Mouse (Mus musculus) liver, adult 2 months (tissue): ENCODE measurements at regions not wholly inside any gene's neighbourhood (a gene's known extent, or its start where the extent isn't known, plus 50 kb on each side); places are given as distances from the start of the nearest gene placed in this dataset.
A peak's percentile ranks its signal among the peaks of the same experiment; 100 is the strongest.

Experiments used
- DNase-seq: peaks from one replicate; pipeline ENCODE4 v3.0.0-alpha.2; 2011; ENCODE audit warnings: low read depth, low spot score; ENCODE audit errors: extremely low read depth
- H3K27ac ChIP-seq: fragments of 200-500 bp; replicated peaks from 2 replicates; pipeline ENCODE4 v1.5.1; 2012; ENCODE audit warnings: low read depth, mild to moderate bottlenecking, control low read depth, inconsistent platforms, low read length; ENCODE audit not compliant: insufficient read depth
- H3K27me3 ChIP-seq: fragments of 200-500 bp; 2 replicates; pipeline ENCODE4 v1.6.1; 2012; ENCODE audit warnings: mild to moderate bottlenecking, moderate library complexity, low read length, inconsistent platforms; ENCODE audit not compliant: control insufficient read depth, insufficient read depth
- H3K36me3 ChIP-seq: fragments of 200-500 bp; 2 replicates; pipeline ENCODE4 v1.6.1; 2012; ENCODE audit warnings: low read length, inconsistent platforms; ENCODE audit not compliant: control insufficient read depth, insufficient read depth
- H3K4me1 ChIP-seq: fragments of 200-500 bp; 2 replicates; pipeline ENCODE4 v1.6.1; 2011; ENCODE audit warnings: low read length; ENCODE audit not compliant: control insufficient read depth, insufficient read depth
- H3K4me3 ChIP-seq: fragments of 200-500 bp; 2 replicates; pipeline ENCODE4 v1.5.1; 2011; ENCODE audit warnings: low read depth, mild to moderate bottlenecking, control low read depth, low read length, moderate library complexity; ENCODE audit not compliant: insufficient read depth
- H3K79me2 ChIP-seq: fragments of 200-500 bp; 2 replicates; pipeline ENCODE4 v1.6.1; 2012; ENCODE audit warnings: inconsistent platforms, mild to moderate bottlenecking, low read length, moderate library complexity; ENCODE audit not compliant: control insufficient read depth, insufficient read depth
- H3K9ac ChIP-seq: fragments of 200-500 bp; 2 replicates; pipeline ENCODE4 v1.6.1; 2012; ENCODE audit warnings: low read depth, mild to moderate bottlenecking, control low read depth, inconsistent platforms, low read length
- CTCF ChIP-seq: fragments of 200-500 bp; IDR thresholded peaks from 2 replicates; pipeline ENCODE4 v1.5.1; 2011; ENCODE audit warnings: low read depth, low read length, control low read depth
- POLR2A ChIP-seq: fragments of 200-500 bp; IDR thresholded peaks from 2 replicates; pipeline ENCODE4 v1.6.1; 2011; ENCODE audit warnings: low read length, control low read depth; ENCODE audit not compliant: insufficient read depth; ENCODE audit errors: extremely low read depth
- WGBS: fragments of 180-500 bp; shearing (Covaris S2); methylation state at CpG from one replicate; pipeline ENCODE4 v1.1.7; 2018; 5-methylcytosine and 5-hydroxymethylcytosine counted together

DNA sequence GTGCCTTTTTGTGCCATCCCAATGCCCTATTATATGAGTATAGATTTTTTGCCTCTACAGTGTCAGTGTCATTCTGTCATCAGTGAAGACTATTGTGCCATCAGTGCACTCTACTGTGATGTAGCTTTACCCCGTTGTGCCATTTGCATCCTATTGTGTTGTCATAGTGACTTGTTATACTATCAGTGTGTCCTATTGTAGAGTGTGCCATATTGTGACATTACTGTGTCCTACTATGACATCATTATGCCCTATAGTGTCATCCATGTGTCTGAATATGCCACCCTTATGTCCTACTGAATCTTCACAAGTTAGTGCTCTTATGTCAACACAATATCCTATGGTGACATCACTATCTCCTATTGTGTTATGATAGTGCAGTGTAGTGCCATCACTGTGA is 293.4 kb downstream of the Slco6d1 start:
- Histone ChIP-seq H3K79me2 (no peaks in the 10 kb centered on the region), H3K27ac (no peak overlapping the region), H3K4me3 (no peak overlapping the region), H3K36me3 (no peaks in the 10 kb centered on the region), H3K27me3 (no peaks in the 10 kb centered on the region), H3K9ac (no peak overlapping the region), H3K4me1 (no peaks in the 10 kb centered on the region)
- TF ChIP-seq POLR2A (no peak), CTCF (no peak)
- DNase-seq = no peak
- WGBS = 90% methylated on average over 1 of the region's 1 CpGs

DNA sequence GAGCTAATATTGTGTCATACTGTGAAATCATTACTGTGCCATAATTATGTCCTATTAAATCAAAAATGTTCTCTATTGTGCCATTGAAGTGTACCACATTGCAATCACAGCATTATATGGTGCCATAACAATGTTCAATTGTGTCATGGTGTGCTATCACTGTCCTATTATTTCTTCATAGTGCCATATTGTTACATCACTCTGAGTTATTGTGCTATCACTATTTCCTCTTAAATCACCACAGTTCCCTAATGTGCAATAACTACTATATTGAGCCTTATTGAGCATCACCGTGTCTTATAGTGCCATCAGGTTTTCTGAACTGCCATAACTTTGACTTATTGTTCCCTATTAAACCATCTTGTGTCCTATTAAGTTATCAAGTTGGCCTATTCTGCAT is 299.7 kb downstream of the Slco6d1 start:
- DNase-seq = no peak
- Histone ChIP-seq H3K79me2 (no peaks in the 10 kb centered on the region), H3K4me3 (no peak overlapping the region), H3K4me1 (no peaks in the 10 kb centered on the region), H3K36me3 (no peaks in the 10 kb centered on the region), H3K9ac (no peak overlapping the region), H3K27me3 (no peaks in the 10 kb centered on the region), H3K27ac (no peak overlapping the region)
- 91% methylated on average over 1 of the region's 1 CpGs for WGBS
- TF ChIP-seq POLR2A (no peak), CTCF (no peak)

DNA sequence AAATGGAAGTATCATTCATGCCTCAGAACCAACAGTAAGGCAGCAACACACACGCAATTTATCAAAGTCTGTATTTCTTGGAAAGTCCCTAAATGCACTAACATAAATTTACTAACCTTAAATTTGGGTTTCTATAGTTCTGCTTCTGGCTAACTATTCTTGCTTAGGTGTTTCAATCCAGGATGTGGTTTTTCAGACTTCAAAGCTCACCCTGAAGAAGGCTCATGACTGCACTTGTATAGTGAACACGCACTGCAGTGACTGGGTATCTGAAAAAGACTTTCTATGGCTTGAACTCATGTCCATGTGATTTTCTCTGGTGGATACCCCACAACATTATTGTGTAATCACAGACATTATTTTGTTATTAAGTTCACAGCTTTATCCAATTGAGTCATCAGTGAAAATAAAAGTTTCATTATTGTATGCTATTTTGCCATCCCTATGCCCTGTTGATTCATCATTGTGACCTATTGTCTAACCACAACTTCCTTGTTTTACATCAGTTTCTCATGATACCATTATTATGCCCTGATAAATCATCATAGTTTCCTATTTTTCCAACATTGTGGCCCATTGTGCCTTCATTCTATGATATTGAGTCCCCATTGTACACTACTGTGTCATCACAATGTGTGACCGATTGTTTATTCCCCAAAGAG is 306.6 kb downstream of the Slco6d1 start:
- H3K27ac ChIP-seq = no peak overlapping the region
- no peak overlapping the region for H3K4me3 ChIP-seq
- no peaks in the 10 kb centered on the region for H3K79me2 ChIP-seq
- TF ChIP-seq CTCF (no peak), POLR2A (no peak)
- H3K36me3 ChIP-seq = no peaks in the 10 kb centered on the region
- WGBS = 88% methylated on average over 3 of the region's 3 CpGs
- H3K9ac ChIP-seq = no peak overlapping the region
- H3K4me1 ChIP-seq = no peaks in the 10 kb centered on the region
- H3K27me3 ChIP-seq = no peaks in the 10 kb centered on the region
- no peak for DNase-seq

DNA sequence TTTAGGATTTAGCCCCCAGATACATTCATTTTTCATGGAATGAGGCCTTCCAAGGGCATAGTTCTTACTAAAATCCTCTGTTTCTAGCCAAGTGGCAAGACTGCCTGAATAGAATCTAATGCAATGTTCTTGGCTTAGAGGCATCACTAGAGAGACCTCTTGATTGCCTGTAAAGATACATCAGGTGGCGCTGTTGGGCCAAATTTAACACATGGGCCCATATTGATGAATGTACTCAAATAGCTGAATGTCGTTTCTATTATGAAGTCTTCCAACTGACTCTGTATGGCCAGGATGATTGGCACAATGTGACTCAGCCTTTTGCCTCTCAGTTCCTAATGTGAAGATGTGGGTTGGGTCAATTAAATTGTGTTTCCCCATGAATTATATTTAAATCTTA is 328.0 kb downstream of the Slco6d1 start:
- Histone ChIP-seq H3K36me3 (no peaks in the 10 kb centered on the region), H3K27ac (no peak overlapping the region), H3K4me1 (no peaks in the 10 kb centered on the region; the same call in 1 of the 2 replicates), H3K4me3 (no peak overlapping the region), H3K79me2 (no peaks in the 10 kb centered on the region), H3K27me3 (no peaks in the 10 kb centered on the region), H3K9ac (no peak overlapping the region)
- whole genome bisulfite sequencing = 2% methylated on average over 2 of the region's 2 CpGs
- peak; percentile 34 for DNase-seq
- no peak for TF ChIP-seq CTCF
- TF ChIP-seq POLR2A = no peak

DNA sequence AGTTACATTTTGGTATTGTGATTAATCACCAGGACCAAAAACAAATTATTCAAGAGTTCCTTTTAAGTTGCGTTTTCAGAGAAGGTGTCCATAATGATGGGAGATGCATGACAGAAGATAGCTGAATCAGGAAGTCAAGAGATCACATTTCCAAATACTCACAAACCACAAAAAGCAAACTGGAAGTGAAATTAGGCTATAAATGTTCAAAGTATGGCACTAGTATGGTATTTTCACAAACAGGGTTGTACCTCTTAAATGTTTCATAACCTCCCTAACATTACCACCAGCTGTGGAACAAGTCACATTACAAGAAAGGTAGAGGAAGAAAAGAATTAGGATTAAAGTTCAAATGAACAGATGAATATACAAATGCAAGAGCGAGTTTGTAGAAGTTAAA is 367.6 kb downstream of the Slco6d1 start:
- Histone ChIP-seq H3K27ac (no peak overlapping the region), H3K27me3 (no peaks in the 10 kb centered on the region), H3K4me1 (no peaks in the 10 kb centered on the region; the same call in 1 of the 2 replicates), H3K4me3 (no peak overlapping the region), H3K79me2 (no peaks in the 10 kb centered on the region), H3K36me3 (no peaks in the 10 kb centered on the region), H3K9ac (no peak overlapping the region)
- 82% methylated on average over 2 of the region's 2 CpGs for WGBS
- DNase-seq = no peak
- TF ChIP-seq POLR2A (no peak), CTCF (no peak)

DNA sequence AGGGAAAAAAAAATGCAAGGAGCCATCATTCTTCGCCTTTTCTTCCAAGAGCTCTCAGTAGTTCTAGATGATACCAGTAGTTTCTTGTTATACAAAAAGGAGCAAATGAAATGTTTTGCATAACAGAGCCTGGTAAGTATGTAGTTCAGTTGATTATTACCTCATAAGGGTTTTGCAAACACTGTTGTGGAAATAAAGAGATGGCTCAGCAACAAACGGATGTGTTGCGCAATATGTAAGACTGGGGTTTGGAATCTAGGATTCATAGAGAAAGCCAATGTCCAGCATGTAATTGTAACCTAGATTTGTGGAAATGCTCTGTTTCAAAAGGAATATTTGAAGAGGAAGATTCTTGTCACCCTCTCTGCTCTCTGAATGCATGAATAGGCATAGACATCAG is 372.4 kb downstream of the Slco6d1 start:
- DNase-seq = peak; percentile 72
- Histone ChIP-seq H3K4me1 (no peaks in the 10 kb centered on the region; the same call in 1 of the 2 replicates), H3K79me2 (no peaks in the 10 kb centered on the region), H3K27me3 (no peaks in the 10 kb centered on the region), H3K36me3 (no peaks in the 10 kb centered on the region), H3K9ac (no peak overlapping the region), H3K4me3 (no peak overlapping the region), H3K27ac (no peak overlapping the region)
- no peak for TF ChIP-seq CTCF
- no peak for TF ChIP-seq POLR2A
- 69% methylated on average over 3 of the region's 3 CpGs for WGBS
